Mouse (Mus musculus) layer of hippocampus, postnatal 14 days (tissue): ENCODE results near the gene Zfp334. TPM values are rescaled to one million over a fixed set of nuclear protein-coding genes. Genes with fewer than 3 reads are reported as not detected.

ENCODE experiments used
- DNase-seq, 2 experiments: peaks; one replicate each; pipeline ENCODE4 v3.0.0; 2021 to 2022; ENCODE audit warnings: low spot score in 2 of 2, mixed read lengths in 1 of 2
- long read RNA-seq, 2 experiments: library from polyadenylated mRNA; stranded (forward); transcript quantifications; one replicate each; pipeline ENCODE4 v2.0.0; 2021
- total RNA-seq, 2 experiments: library from RNA; stranded (reverse); gene quantifications; 2 replicates each; pipeline ENCODE4 v1.2.3; 2021

The Zfp334 gene
- 10 to 100 TPM; 12.6 to 13.4 TPM for total RNA-seq
- long read RNA-seq, experiment 1, full-length matches to known transcripts: 14 of 16 reads
- long read RNA-seq, experiment 1, partial matches to known transcripts: 0 of 16 reads
- long read RNA-seq, experiment 1, other reads (novel, unspliced or antisense): 2 of 16 reads
- long read RNA-seq, experiment 2, full-length matches to known transcripts: 9 of 16 reads
- long read RNA-seq, experiment 2, partial matches to known transcripts: 0 of 16 reads
- long read RNA-seq, experiment 2, other reads (novel, unspliced or antisense): 7 of 16 reads

DNA sequence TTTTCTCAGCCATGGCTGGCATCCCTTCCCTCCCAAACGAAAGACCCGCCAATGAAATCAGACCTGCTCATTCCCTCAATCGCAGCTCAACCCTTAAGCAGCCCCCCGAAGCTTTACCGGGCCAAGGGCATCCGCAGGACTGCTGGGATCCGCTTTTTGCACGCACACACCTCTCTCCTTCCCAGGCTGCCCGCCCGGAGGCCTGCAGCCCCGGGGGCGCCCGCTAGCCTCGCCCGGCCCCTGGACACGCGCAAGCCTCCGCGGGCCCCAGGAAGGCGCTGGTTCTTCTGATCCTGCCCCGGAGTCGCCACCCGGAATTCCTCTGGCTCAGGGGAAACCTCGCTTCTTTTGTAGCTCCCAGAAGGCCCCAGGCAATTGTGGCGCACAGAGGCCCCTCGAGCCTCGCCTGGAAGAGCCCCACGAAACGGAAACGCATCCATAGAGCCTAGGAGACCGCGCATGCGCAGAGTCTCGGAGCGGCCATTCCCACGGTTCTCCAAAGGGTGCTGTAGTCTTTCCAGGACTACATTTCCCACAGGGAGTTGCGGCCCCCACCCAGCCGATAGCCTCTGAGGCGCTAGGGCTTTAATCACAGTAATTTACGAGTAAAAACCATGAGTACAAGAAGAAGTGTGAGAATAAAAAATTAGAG is at the start of gene Zfp334:
Gene Zfp334, minus strand, starts transcription at position 416 of the 652 bp plus-strand sequence.
- peak; percentile 97 to 98 for DNase-seq

GRCm38 (mm10) chr2:165428694-165429093 is 40.6 kb upstream of the Zfp334 start:
- DNase-seq: no peak

- DNase-seq: no peak
These were observed 32.1 kb upstream of the Zfp334 start for GRCm38 (mm10) chr2:165420195-165420594.

DNA sequence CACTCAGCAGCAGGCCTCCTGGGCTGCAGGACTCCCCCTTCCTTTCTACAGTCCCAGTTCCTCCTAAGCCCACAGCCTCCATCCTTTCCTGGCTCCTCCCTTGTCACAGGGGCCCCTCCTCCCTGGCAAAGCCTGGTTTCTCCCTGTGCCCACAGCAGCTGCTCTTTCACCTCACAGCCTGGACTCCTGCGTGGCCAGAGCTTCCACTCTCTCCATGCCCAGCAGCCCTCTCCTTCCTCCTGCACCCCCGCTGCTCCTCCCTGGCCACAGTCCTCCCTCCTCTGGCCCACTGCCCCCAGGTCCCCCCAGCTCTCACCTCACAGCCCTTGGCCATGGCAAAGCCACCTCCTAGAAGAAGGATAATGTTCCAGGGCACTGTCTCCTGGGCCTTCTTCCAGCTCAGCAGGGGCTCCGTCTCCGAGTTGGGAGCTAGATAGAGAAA is 31.6 kb upstream of the Zfp334 start:
- peak; percentile 41 to 74 for DNase-seq

DNA sequence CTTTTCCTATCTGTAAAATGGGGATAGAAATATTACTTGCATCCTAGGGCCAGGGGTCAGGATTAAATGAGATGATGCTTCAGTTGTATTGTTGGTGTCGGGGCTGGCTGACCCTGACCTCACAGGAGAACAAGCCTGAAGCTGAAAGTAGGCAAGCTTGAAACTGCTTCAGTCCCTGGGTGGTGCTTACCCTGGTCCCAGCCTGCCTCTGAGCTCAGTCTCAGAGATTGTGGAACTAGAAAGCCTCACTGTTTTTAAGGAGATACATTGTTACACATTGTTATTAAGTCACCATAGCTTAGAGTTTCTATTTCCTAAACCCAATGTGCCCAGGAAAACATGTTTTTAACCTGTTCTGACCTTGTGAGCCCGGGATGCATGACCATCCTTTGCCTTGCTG is 30.5 kb upstream of the Zfp334 start:
- no peak for DNase-seq

DNA sequence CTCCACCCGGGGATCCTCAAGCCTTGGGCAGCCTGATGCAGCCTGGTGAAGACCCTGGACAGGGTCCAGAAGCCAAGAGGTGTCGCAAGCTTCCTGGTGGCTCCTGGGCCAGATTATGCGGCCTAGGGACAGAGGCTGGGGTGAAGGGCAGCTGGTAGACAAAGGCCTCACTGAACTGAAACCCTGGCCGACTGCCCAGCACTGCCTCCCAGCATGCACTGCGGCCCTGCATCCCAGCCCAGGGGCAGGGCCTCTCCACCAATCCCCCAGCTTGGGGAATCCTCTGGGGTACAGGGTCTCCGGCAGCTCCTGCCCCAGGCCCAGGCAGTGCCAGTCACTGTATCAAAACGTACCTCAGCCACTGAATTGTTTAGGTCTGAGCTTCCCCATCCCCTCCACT is 29.2 kb upstream of the Zfp334 start:
- peak; percentile 67 to 68 for DNase-seq

- no peak for DNase-seq
These were observed 27.7 kb upstream of the Zfp334 start for GRCm38 (mm10) chr2:165415795-165416194.

- DNase-seq: no peak
These were observed 27.2 kb upstream of the Zfp334 start for GRCm38 (mm10) chr2:165415141-165415721.

- no peak for DNase-seq
These were observed 26.3 kb upstream of the Zfp334 start for GRCm38 (mm10) chr2:165414321-165414720.

DNA sequence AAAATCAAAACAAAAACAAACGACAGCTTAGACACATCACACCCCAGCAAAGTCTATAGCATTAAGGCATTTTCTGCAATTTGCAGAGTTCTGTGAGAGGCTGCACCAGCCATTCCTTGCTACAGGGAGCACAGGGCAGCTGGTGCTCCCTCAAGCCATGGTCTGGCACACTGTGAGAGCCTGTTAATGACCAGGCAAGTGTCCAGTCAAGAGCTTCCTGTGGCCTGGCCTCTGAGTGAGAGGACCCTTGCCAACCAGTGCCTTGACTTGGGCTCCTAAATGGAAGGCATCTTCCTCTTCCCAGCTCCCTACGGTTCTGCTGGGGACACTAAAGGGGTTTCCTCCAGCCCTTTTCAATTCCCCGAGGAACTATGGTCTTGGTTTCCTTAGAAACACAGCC is 25.8 kb upstream of the Zfp334 start:
- no peak for DNase-seq

DNA sequence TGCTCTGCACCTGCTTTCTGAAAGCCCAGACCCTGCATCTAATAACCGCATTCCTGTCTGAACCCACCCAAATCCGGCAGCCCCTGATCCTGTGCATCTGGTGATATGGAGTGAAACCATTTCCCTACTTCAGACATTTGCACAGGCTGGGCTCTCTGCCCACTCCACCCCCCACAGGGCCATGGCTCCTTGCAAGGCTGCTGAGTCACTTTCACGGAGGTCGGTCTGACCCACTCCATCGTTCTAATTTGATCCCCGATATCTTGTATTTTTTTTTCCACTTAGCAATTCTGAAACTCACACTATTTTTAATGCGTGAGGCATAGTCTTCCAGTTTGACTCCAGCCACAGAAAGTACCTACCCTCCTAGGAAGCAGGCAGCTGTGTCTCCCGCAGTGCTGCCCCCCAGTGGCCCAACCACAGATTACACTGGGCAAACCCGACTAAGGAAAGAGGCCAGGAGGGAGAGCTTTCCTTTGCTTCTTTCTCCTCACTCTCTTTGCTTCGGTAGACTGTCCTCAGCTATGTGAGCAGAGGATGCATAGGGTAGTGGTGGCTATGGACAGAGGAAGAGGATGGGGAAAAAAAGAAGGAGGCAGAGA is 19.7 kb upstream of the Zfp334 start:
- DNase-seq: peak; percentile 48 to 66

DNA sequence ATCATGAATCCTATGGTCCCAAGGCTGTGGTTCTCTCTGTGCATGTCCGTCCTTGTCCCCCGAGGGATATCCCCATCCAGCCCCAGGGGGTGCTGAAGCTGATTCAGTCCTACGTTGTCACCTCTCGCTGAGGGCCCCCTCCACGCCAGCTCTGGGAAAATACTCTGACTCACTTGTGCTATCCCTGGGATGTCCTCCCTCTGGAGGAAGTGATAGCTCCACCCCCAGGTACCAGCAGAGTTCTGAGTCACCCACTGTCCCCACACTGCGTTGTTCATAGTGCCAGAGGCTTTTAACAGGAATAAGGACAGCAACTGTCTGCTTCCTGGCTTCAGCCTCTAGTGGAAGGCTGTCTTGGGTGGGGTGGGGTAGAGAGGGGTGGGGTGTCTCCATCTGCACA is 17.3 kb upstream of the Zfp334 start:
- DNase-seq: no peak

GRCm38 (mm10) chr2:165404951-165405350 is 16.9 kb upstream of the Zfp334 start:
- no peak for DNase-seq

DNA sequence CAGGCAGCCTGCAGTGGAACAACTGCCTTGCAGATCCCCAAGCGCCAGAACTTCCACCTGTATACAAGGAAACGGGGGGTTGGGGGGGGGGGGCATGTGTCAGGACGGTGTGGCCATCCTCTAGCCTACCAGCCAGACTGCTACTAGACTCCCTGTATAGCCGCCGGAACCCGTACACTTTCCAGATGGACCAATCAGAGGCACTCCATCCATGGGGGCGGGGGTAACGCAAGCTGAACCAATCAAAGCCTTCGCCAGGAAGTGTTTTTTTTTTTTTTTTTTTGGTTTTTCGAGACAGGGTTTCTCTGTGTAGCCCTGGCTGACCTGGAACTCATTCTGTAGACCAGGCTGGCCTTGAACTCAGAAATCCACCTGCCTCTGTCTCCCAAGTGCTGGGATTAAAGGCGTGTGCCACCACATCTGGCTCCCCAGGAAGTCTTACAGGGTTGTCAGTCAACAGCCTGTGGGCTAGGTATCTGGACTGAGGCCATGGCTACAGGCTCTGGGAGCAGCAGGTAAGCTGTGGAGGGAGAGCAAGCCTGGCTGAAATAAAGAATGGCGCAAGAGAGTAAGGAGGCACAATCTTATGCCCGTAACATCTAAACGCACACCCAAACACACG is 10.2 kb upstream of the Zfp334 start:
- DNase-seq: no peak

GRCm38 (mm10) chr2:165397502-165398163 is 9.6 kb upstream of the Zfp334 start:
- no peak for DNase-seq

- no peak for DNase-seq
These were observed 8.9 kb upstream of the Zfp334 start for GRCm38 (mm10) chr2:165396831-165397501.

DNA sequence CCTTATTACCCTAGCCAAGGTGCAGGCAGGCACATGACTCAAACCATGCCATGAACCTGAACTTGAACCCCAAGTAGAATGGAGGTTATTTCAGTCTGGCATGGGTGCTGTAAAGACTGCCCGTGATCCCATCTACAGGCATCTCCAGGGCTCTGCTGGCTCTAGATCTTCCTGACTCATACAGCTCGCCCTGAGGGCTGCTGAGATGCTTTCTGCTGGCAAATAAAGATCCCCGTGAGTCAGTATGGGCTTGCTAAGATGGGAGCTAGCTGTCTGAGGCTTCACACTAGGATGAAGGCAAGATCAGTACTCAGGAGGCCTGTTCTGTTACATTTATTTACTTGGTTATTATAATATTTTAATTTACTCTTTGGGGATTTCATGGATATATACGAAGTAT is 4.1 kb upstream of the Zfp334 start:
- DNase-seq: no peak

DNA sequence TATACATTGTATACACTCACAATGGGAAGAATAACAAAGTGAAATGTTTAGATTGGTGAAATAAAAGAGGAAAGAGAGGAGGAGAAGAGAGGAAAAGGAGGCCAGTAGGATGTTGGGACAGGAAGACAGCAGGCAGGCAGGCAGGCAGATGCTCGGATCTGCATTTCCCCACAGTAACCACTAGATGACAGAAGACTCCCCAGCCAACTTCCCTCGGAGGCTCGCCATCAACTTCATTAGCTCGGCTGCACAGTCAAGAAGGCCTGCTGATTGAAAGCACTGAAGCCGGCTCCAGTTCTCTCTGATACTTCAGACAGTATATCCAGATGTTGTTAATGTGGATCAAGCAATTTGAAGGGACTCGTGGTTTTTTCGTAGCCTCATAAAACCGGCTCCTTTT is 3.5 kb upstream of the Zfp334 start:
- DNase-seq: peak; percentile 45 to 76

DNA sequence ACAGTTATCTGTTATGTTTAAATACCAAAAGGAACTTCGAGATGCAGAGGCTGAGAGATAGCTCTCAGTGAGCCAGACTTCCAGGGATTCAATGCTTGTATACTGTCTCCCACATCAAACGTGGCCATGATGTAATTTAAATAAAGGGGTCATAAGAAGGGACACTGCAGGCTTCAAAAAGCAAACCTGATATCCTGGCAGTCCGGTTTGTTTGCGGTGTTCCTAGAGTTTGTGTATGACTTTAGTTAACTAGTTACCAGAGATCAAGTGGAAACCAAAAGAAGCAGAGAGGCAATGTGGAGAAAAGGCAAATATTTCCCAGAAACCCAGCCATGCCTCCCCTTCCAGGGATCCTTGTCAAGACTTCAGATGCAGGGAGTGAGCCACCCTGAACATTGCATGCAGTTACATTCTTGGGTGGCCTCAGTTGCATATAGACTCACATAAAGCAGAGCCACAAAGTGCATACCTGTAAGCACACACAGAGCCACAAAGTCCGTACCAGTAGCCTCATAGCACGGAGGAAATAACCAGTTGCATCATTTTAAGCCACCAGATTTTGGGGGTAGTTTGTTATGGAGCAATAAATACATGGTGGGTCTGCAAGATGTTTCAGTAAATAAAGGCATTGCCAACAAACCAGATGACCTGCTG is 1.4 kb upstream of the Zfp334 start:
- no peak for DNase-seq

DNA sequence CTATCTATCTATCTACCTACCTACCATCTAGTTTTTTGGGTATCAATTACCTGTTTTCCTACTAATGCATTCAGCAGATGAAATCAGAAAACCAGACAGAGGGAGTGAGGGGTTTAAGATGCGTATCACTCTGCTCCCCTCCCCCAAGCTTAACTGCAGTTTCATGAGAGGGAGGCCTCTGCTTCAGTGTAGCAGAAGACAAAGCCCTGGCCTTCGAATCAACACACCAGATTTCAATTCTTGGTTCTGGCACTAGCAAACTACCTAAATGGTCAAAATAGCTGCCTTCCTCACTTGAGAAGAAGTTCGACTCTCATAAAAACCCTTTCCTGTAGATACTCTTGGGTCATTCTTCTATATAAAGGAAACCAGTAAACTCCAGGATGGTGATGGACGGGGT is 689 bp downstream of the Zfp334 start:
- no peak for DNase-seq
